24 mouse cellular contexts compared by ENCODE assay signal in the genomic region with DNA sequence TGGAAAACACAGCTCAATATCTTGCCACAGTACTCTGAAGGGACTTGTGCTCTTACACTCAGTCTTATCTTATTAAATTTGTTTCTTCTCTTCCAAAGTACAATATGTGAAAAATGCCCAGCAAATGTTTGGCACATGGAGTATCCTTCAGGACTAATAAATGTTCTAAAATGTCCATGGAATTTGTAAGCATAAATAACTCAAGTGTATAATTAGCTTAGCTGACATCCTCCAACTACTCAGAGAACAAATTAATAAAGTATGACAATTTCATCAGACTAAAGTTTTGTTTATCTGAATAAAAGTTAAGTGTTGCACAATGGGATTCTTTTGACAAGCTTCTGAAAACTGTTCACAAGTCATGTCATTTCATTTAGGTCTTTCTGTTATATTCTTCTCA.
"Had no signal": no experiment of that assay in that cellular context is flagged by ENCODE, and none has a peak within 500 bp of the region (broad histone marks: within the 10 kb centered on the region; RNA-seq: fewer than 3 reads in every experiment).

No protein-coding gene starts in this region.

- H3K9me3 ChIP-seq: heart, embryonic 13.5 days; heart, embryonic 15.5 days; hindbrain, embryonic 13.5 days; hindbrain, embryonic 15.5 days; kidney, embryonic 15.5 days; limb, embryonic 13.5 days had no signal

- ATAC-seq: forebrain, postnatal 0 days; hindbrain, postnatal 0 days; intestine, embryonic 16.5 days had no signal

- H3K4me1 ChIP-seq: hindbrain, embryonic 13.5 days; hindbrain, embryonic 15.5 days; kidney, embryonic 15.5 days; limb, embryonic 13.5 days had no signal

- DNase-seq: forebrain, postnatal 0 days; gastrocnemius, postnatal 14 days; gastrocnemius, postnatal 36 days; heart, adult 11 months; heart, adult 2 months; heart, postnatal 14 days; heart, postnatal 36 days; kidney, adult 11 months; kidney, adult 2 months; kidney, adult 9 months; kidney, postnatal 14 days; layer of hippocampus, adult 9-11 months; layer of hippocampus, postnatal 36 days; left cerebral cortex, postnatal 4 days had no signal

- H3K36me3 ChIP-seq: heart, embryonic 13.5 days; heart, embryonic 15.5 days; hindbrain, embryonic 13.5 days; hindbrain, embryonic 15.5 days; kidney, embryonic 15.5 days; limb, embryonic 13.5 days had no signal

- H3K4me2 ChIP-seq: heart, embryonic 11.5 days; heart, embryonic 13.5 days; heart, embryonic 15.5 days; hindbrain, embryonic 13.5 days; hindbrain, embryonic 15.5 days; kidney, embryonic 15.5 days; limb, embryonic 13.5 days had no signal

- H3K27ac ChIP-seq: heart, adult 2 months; heart, embryonic 13.5 days; heart, embryonic 15.5 days; hindbrain, embryonic 13.5 days; hindbrain, embryonic 15.5 days; hindbrain, postnatal 0 days; kidney, embryonic 15.5 days; kidney, postnatal 0 days; limb, embryonic 13.5 days had no signal

- H3K4me3 ChIP-seq: heart, adult 2 months; heart, embryonic 13.5 days; heart, embryonic 15.5 days; hindbrain, embryonic 13.5 days; hindbrain, embryonic 15.5 days; kidney, embryonic 15.5 days; limb, embryonic 13.5 days had no signal

- H3K27me3 ChIP-seq: heart, embryonic 13.5 days; heart, embryonic 15.5 days; hindbrain, embryonic 13.5 days; hindbrain, embryonic 15.5 days; kidney, embryonic 15.5 days; limb, embryonic 13.5 days had no signal

- H3K9ac ChIP-seq: forebrain, postnatal 0 days; heart, embryonic 13.5 days; heart, embryonic 15.5 days; hindbrain, embryonic 13.5 days; hindbrain, embryonic 15.5 days; kidney, embryonic 15.5 days; limb, embryonic 13.5 days had no signal
